Mouse (Mus musculus) brown adipose tissue, adult 24 weeks (tissue): ENCODE measurements around the gene Mief1. TPM values are rescaled to one million over a fixed set of nuclear protein-coding genes. Genes with fewer than 3 reads are reported as not detected.
A peak's percentile ranks its signal among the peaks of the same experiment; 100 is the strongest.

Experiments
- H3K27ac ChIP-seq: fragments of 200-500 bp; replicated peaks from 2 replicates; pipeline ENCODE4 v1.5.1; 2012; ENCODE audit warnings: low read depth, mild to moderate bottlenecking, low read length
- H3K4me1 ChIP-seq: fragments of 200-500 bp; 2 replicates; pipeline ENCODE4 v1.6.1; 2012; ENCODE audit warnings: low read length, mixed read lengths; ENCODE audit not compliant: control insufficient read depth, insufficient read depth, insufficient read length
- H3K4me3 ChIP-seq: fragments of 200-500 bp; 2 replicates; pipeline ENCODE4 v1.5.1; 2012; ENCODE audit warnings: low read depth, mild to moderate bottlenecking, low read length, moderate library complexity; ENCODE audit not compliant: insufficient read depth
- polyA plus RNA-seq: library from polyadenylated mRNA; stranded (reverse); fragments of >200 nt; gene quantifications from 2 replicates; pipeline ENCODE4 v1.2.4, GENCODE M21; 2012; ENCODE audit not compliant: missing spikeins, insufficient read depth, insufficient read length

The Mief1 gene
- polyA plus RNA-seq, 1 experiment = 16.0 TPM

GRCm38 (mm10) chr15:80254207-80254606 lies 20.4 kb downstream of the Mief1 start:
- Histone ChIP-seq H3K27ac (peak overlapping the region; percentile 93), H3K4me3 (peak overlapping the region; percentile 72), H3K4me1 (no peaks in the 10 kb centered on the region; the same call in 1 of the 2 replicates)

- no peaks in the 10 kb centered on the region; the same call in 1 of the 2 replicates for H3K4me1 ChIP-seq
- peak within 1 kb of the TSS; percentile 96 for H3K27ac ChIP-seq
- peak within 1 kb of the TSS; percentile 81 for H3K4me3 ChIP-seq
These were observed 21.2 kb downstream of the Mief1 start, which contains the start of gene Atf4 for GRCm38 (mm10) chr15:80254847-80255645. TSS of gene Atf4 (plus strand) at chr15:80255184.

DNA sequence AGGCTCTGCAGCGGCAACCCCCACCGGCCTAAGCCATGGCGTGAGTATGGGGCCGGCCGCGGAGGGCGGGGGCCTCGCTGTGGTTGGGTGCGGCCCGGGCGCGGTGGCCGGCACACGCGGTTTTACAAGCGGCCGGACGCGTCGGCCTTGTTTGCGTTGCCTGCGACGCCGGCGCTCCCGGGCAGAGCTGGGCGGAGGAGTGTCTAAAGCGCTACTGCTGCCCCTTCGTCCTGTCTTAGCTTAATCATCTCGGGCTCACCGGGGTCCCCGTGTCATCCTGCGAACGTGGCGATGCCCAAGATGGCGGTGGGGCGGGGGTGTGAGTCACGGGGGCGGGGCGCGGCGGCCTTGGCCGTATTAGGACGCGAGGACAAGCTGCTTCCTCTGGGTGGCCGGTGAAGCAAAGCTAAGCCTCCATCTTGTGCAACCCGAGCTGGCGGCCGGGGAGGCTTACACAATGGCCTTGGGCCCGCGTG lies 21.9 kb downstream of the Mief1 start:
- Histone ChIP-seq H3K27ac (peak overlapping the region; percentile 96), H3K4me1 (no peaks in the 10 kb centered on the region; the same call in 1 of the 2 replicates), H3K4me3 (peak overlapping the region; percentile 81)

- Histone ChIP-seq H3K4me1 (no peaks in the 10 kb centered on the region; the same call in 1 of the 2 replicates), H3K27ac (peak overlapping the region; percentile 78), H3K4me3 (peak overlapping the region; percentile 81)
These were observed 22.4 kb downstream of the Mief1 start for GRCm38 (mm10) chr15:80256242-80256641.

DNA sequence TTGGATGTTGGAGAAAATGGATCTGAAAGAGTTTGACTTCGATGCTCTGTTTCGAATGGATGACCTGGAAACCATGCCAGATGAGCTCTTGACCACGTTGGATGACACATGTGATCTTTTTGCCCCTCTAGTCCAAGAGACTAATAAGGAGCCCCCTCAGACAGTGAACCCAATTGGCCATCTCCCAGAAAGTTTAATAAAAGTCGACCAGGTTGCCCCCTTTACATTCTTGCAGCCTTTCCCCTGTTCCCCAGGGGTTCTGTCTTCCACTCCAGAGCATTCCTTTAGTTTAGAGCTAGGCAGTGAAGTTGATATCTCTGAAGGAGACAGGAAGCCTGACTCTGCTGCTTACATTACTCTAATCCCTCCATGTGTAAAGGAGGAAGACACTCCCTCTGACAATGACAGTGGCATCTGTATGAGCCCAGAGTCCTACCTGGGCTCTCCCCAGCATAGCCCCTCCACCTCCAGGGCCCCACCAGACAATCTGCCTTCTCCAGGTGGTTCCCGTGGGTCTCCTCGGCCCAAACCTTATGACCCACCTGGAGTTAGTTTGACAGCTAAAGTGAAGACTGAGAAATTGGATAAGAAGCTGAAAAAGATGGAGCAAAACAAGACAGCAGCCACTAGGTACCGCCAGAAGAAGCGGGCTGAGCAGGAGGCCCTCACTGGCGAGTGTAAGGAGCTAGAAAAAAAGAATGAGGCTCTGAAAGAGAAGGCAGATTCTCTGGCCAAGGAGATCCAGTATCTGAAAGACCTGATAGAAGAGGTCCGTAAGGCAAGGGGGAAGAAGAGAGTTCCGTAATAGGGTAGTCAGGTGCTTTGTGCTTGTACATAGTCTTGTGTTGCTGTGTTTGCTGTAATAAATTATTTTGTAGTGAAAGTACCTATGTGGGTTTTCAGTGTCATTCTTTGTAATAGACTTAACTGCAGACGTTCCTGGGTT lies 23.1 kb downstream of the Mief1 start:
- Histone ChIP-seq H3K27ac (peak overlapping the region; percentile 78), H3K4me3 (peak overlapping the region; percentile 81), H3K4me1 (no peaks in the 10 kb centered on the region; the same call in 1 of the 2 replicates)

GRCm38 (mm10) chr15:80257602-80258239 lies 23.9 kb downstream of the Mief1 start:
- Histone ChIP-seq H3K4me3 (0 out of 2 replicates have a peak overlapping the region, but pooled peaks have one; percentile 4), H3K27ac (no peak overlapping the region), H3K4me1 (no peaks in the 10 kb centered on the region; the same call in 1 of the 2 replicates)

DNA sequence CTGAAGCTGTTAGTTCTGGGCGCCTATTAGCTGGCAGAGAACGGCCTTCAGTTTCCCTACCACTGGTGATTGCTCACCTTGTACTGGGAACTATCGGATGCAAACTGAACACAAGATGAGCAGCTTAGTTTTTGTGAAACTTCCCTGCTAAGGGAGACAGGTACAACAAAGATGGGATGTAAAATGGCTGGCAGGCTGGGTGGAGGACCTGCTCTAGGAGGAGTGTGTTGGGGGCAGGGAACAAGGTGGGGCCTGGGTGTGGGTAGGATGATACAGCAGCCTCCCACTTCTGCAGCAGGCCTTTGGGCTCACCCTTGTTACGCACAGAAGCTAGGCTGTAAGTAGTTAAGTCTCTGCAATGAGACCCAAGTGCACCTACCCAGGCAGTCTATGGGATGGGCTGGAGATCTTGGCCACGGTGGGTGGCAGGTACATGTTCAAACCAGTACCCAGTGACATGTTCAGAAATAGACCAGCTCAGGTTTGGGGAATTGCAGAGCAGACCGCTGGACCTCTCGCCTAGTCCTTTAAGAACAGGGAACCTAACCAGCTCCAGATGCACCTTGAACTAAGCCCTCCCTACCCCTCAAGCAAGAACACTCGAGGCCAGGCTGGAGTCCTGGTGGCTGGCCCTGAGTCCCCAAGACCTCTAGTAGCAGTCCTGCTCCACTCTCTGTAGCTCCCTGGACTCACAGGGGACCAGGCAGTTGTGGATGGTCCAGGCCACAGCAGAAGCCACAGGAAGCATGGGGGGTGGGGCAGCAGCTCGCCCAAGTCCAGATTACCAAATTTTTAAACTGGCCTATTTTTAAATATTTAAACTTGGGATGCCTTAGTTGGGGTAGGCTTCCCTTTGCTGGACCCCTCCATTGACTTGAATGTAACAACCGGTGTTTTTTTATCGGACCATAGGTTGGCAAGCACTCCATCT lies 24.7 kb downstream of the Mief1 start:
- Histone ChIP-seq H3K4me3 (no peak overlapping the region), H3K4me1 (peaks cover 2% of the 10 kb centered on the region; the same call in 1 of the 2 replicates), H3K27ac (no peak overlapping the region)

- Histone ChIP-seq H3K4me3 (no peak overlapping the region), H3K4me1 (peaks cover 2% of the 10 kb centered on the region; the same call in 1 of the 2 replicates), H3K27ac (no peak overlapping the region)
These were observed 25.7 kb downstream of the Mief1 start for GRCm38 (mm10) chr15:80259406-80260045.

- Histone ChIP-seq H3K4me3 (no peak overlapping the region), H3K27ac (no peak overlapping the region), H3K4me1 (peaks cover 2% of the 10 kb centered on the region; the same call in 1 of the 2 replicates)
These were observed 26.9 kb downstream of the Mief1 start for GRCm38 (mm10) chr15:80260677-80261076.

GRCm38 (mm10) chr15:80261100-80261499 lies 27.3 kb downstream of the Mief1 start:
- no peak overlapping the region for H3K27ac ChIP-seq
- H3K4me1 ChIP-seq = peaks cover 2% of the 10 kb centered on the region; the same call in 1 of the 2 replicates
- H3K4me3 ChIP-seq = no peak overlapping the region

GRCm38 (mm10) chr15:80263610-80264575 lies 30.1 kb downstream of the Mief1 start, which contains the start of gene Rps19bp1:
TSS of gene Rps19bp1 (minus strand) at chr15:80264315.
- Histone ChIP-seq H3K4me1 (0 out of 2 replicates have a peak, but pooled peaks cover 2% of the 10 kb centered on the region), H3K4me3 (peak within 1 kb of the TSS; percentile 74), H3K27ac (peak within 1 kb of the TSS; percentile 71)

DNA sequence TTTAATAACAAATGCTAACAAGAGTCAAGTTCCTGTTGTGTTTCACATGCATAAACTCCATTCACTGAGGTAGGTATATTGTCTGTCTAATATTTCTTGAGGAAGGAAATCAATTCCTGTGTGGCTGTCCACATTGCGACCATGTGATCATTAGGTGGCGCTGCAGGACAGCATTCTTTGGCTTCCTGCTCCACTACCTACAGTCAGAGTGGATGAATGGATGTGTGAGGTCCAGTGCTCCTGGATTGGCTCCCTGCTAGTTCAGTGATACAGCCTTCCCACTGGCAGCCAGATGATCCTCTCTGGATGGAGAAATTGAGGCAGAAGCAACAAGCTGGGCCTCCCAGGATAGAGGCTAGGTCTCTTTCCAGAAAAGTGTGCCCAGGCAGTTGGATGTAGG lies 32.5 kb downstream of the Mief1 start:
- 0 out of 2 replicates have a peak, but pooled peaks cover 2% of the 10 kb centered on the region for H3K4me1 ChIP-seq
- H3K27ac ChIP-seq = no peak overlapping the region
- no peak overlapping the region for H3K4me3 ChIP-seq
